Mouse (Mus musculus) hindbrain, embryonic 14.5 days (tissue): ENCODE data around the gene Fscn1. TPM values are rescaled to one million over a fixed set of nuclear protein-coding genes. Genes with fewer than 3 reads are reported as not detected.
A peak's percentile ranks its signal among the peaks of the same experiment; 100 is the strongest.

Experiments
- ATAC-seq: fragments of 200-750 bp; cut with Nextera tagmentation; 2 replicates; pipeline ENCODE4 v1.8.0; 2017; ENCODE audit warnings: moderate number of reproducible peaks, mild to moderate bottlenecking, moderate TSS enrichment, moderate library complexity; ENCODE audit not compliant: low FRiP score
- DNase-seq: peaks from one replicate; pipeline ENCODE4 v3.0.0-alpha.2; 2015; ENCODE audit warnings: low spot score
- H3K27ac ChIP-seq: fragments of 300-500 bp; sonication (generic); 2 replicates; pipeline ENCODE4 v1.5.1; 2014; ENCODE audit warnings: mild to moderate bottlenecking, moderate library complexity
- H3K27me3 ChIP-seq: fragments of 300-500 bp; sonication (generic); 2 replicates; pipeline ENCODE4 v1.6.1; 2014; ENCODE audit warnings: mild to moderate bottlenecking, low read length, mixed read lengths; ENCODE audit not compliant: control insufficient read depth, insufficient read depth
- H3K36me3 ChIP-seq: fragments of 300-500 bp; sonication (generic); replicated peaks from 2 replicates; pipeline ENCODE4 v1.6.1; 2014; ENCODE audit not compliant: control insufficient read depth, insufficient read depth
- H3K4me1 ChIP-seq: fragments of 300-500 bp; sonication (generic); replicated peaks from 2 replicates; pipeline ENCODE4 v1.6.1; 2014; ENCODE audit warnings: antibody characterized with exemption, low read length, mixed read lengths; ENCODE audit not compliant: control insufficient read depth, insufficient read depth
- H3K4me2 ChIP-seq: fragments of 300-500 bp; sonication (generic); replicated peaks from 2 replicates; pipeline ENCODE4 v1.6.1; 2014; ENCODE audit warnings: mild to moderate bottlenecking, moderate library complexity
- H3K4me3 ChIP-seq: fragments of 300-500 bp; sonication (generic); replicated peaks from 2 replicates; pipeline ENCODE4 v1.5.1; 2014; ENCODE audit warnings: mild to moderate bottlenecking, low read length
- H3K9ac ChIP-seq: fragments of 300-500 bp; sonication (generic); 2 replicates; pipeline ENCODE4 v1.6.1; 2014
- H3K9me3 ChIP-seq: fragments of 300-500 bp; sonication (generic); 2 replicates; pipeline ENCODE4 v1.6.1; 2016; ENCODE audit warnings: low read length; ENCODE audit not compliant: control insufficient read depth
- WGBS: fragments of 180-500 bp; shearing (Covaris S2); extraction: QIAGEN DNeasy Blood & Tissue Kit; methylation state at CpG from one replicate; pipeline ENCODE4 v1.1.7; 2014; 5-methylcytosine and 5-hydroxymethylcytosine counted together
- polyA plus RNA-seq: library from polyadenylated mRNA; unstranded; fragments of >200 nt; fragmentation: Nextera tagmentation; extraction: Ambion mirVana; gene quantifications from 2 replicates; pipeline ENCODE4 v1.2.1, GENCODE M21; 2014

The Fscn1 gene
- polyA plus RNA-seq, 1 experiment from 2014 or later = 459 TPM

GRCm38 (mm10) chr5:142982046-142982801 lies 22.1 kb downstream of the Fscn1 start:
- no peaks in the 10 kb centered on the region; the same call in 1 of the 2 replicates for H3K4me1 ChIP-seq
- WGBS = 83% methylated on average over 16 of the region's 16 CpGs
- no peaks in the 10 kb centered on the region for H3K36me3 ChIP-seq
- no peak overlapping the region for H3K4me2 ChIP-seq
- no peaks in the 10 kb centered on the region for H3K9me3 ChIP-seq
- no peak overlapping the region for H3K4me3 ChIP-seq
- no peak overlapping the region for H3K27ac ChIP-seq
- ATAC-seq = no peak
- H3K27me3 ChIP-seq = no peaks in the 10 kb centered on the region
- DNase-seq = no peak
- H3K9ac ChIP-seq = no peak overlapping the region

DNA sequence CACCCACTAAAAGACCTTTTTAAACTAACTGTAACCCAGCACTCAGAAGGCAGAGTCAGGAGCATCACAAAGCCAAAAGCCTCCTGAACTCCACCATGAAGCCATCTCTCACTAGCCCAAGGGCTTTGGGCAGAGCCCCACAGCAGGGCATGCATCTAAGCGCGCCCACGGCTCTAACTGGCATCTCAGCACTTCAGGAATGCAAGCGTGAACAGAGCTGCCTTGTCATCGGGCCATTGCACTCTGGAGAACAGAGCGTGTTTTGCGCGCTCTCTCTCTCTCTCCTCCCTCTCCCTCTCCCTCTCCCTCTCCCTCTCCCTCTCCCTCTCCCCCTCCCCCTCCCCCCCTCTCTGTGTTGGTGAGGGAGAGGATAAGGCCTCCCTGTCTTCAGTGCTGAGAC lies 23.0 kb downstream of the Fscn1 start:
- no peak for ATAC-seq
- 68% methylated on average over 8 of the region's 8 CpGs for WGBS

DNA sequence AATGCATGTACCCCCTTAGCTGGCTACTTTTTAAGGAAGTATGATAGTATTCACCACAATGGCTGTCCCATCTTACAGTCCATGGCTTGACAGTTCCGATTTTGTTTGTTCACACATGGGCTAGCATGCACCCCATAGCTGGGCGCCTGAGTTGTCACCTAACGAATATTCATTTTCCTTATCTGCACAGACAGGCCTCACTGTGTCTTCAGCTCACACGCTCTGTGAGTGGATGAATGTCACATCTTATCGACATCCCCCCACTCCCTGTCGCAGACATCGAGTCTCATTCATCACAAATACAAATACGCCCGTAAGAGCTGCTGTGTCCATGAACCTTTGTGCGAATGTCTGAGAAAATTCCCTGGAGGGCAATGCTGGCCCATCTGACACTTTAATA lies 24.1 kb downstream of the Fscn1 start:
- no peaks in the 10 kb centered on the region for H3K27me3 ChIP-seq
- H3K4me3 ChIP-seq = no peak overlapping the region
- 61% methylated on average over 10 of the region's 10 CpGs for WGBS
- H3K4me2 ChIP-seq = no peak overlapping the region
- H3K36me3 ChIP-seq = no peaks in the 10 kb centered on the region
- no peaks in the 10 kb centered on the region for H3K9me3 ChIP-seq
- DNase-seq (no peak), ATAC-seq (no peak)
- no peak overlapping the region for H3K9ac ChIP-seq
- H3K27ac ChIP-seq = no peak overlapping the region
- H3K4me1 ChIP-seq = no peaks in the 10 kb centered on the region

More for the DNA sequence above, 23.0 kb downstream of the Fscn1 start:
- H3K4me1 ChIP-seq = no peaks in the 10 kb centered on the region
- H3K27me3 ChIP-seq = no peaks in the 10 kb centered on the region
- DNase-seq = no peak
- no peak overlapping the region for H3K9ac ChIP-seq
- H3K4me3 ChIP-seq = no peak overlapping the region
- H3K4me2 ChIP-seq = no peak overlapping the region
- H3K36me3 ChIP-seq = no peaks in the 10 kb centered on the region
- no peaks in the 10 kb centered on the region for H3K9me3 ChIP-seq
- H3K27ac ChIP-seq = no peak overlapping the region

- peak; percentile 68 for DNase-seq
- H3K4me2 ChIP-seq = no peak overlapping the region
- H3K4me1 ChIP-seq = no peaks in the 10 kb centered on the region
- no peak for ATAC-seq
- H3K36me3 ChIP-seq = peaks cover 24% of the 10 kb centered on the region
- 77% methylated on average over 5 of the region's 5 CpGs for WGBS
- H3K4me3 ChIP-seq = no peak overlapping the region
- no peaks in the 10 kb centered on the region for H3K9me3 ChIP-seq
- H3K27ac ChIP-seq = no peak overlapping the region
- no peaks in the 10 kb centered on the region for H3K27me3 ChIP-seq
- no peak overlapping the region for H3K9ac ChIP-seq
Measured at GRCm38 (mm10) chr5:142988520-142988919, 28.4 kb downstream of the Fscn1 start.

DNA sequence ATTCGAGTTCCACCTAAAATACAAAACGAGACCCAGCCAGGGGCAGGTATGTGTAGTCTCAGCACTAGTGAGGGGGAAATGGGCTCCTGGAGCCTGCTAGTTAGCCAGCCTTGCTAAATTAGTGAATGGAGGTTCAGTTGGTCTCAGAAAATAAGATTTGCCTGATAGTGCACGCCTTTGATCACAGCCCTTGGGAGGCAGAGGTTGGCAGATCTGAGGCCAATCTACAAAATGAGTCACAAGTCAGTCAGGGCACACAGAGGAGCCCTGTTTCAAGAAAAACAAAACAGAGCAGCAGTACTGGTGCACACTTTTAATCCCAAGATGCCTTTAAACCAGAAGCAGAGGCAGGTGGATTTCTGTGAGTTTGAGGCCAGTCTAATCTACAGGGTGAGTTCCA lies 29.0 kb downstream of the Fscn1 start:
- no peaks in the 10 kb centered on the region for H3K27me3 ChIP-seq
- H3K36me3 ChIP-seq = peaks cover 25% of the 10 kb centered on the region
- WGBS = 89% methylated on average over 3 of the region's 3 CpGs
- no peak overlapping the region for H3K27ac ChIP-seq
- DNase-seq (no peak), ATAC-seq (no peak)
- H3K4me1 ChIP-seq = no peaks in the 10 kb centered on the region
- no peak overlapping the region for H3K9ac ChIP-seq
- no peaks in the 10 kb centered on the region for H3K9me3 ChIP-seq
- no peak overlapping the region for H3K4me3 ChIP-seq
- no peak overlapping the region for H3K4me2 ChIP-seq

- H3K9me3 ChIP-seq = no peaks in the 10 kb centered on the region
- ATAC-seq (no peak), DNase-seq (no peak)
- WGBS = 90% methylated on average over 2 of the region's 2 CpGs
- H3K4me3 ChIP-seq = no peak overlapping the region
- H3K4me2 ChIP-seq = no peak overlapping the region
- peaks cover 34% of the 10 kb centered on the region for H3K36me3 ChIP-seq
- no peak overlapping the region for H3K27ac ChIP-seq
- no peaks in the 10 kb centered on the region for H3K4me1 ChIP-seq
- no peaks in the 10 kb centered on the region for H3K27me3 ChIP-seq
- no peak overlapping the region for H3K9ac ChIP-seq
Measured at GRCm38 (mm10) chr5:142994746-142995145, 34.6 kb downstream of the Fscn1 start.

- Histone ChIP-seq H3K4me1 (peaks cover 10% of the 10 kb centered on the region), H3K27ac (0 out of 2 replicates have a peak overlapping the region, but pooled peaks have one; percentile 18), H3K27me3 (no peaks in the 10 kb centered on the region), H3K4me3 (no peak overlapping the region), H3K9me3 (no peaks in the 10 kb centered on the region), H3K36me3 (peaks cover 26% of the 10 kb centered on the region), H3K4me2 (no peak overlapping the region), H3K9ac (no peak overlapping the region)
- ATAC-seq (no peak), DNase-seq (no peak)
- WGBS = 70% methylated on average over 9 of the region's 9 CpGs
Measured at GRCm38 (mm10) chr5:142997526-142997925, 37.4 kb downstream of the Fscn1 start.

DNA sequence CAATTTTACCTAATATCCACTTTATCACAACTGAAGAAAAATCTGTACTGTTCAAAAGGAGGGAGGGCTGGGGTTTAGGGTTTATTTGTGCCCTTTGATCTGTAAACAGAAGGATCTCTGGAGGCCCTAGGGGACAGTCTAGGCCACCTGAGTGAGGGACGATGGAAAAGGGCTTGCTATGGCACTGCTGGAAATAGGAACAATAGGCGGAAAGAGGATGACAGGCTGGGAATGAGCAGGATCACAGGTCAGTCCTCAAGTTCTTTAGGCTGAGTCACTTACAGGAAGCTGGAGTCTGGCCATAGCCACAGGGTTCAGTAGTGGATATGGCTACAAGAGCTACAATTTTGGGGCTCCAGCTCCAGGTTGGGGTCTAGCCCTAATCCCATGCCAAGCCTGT lies 38.0 kb downstream of the Fscn1 start:
- Histone ChIP-seq H3K27ac (0 out of 2 replicates have a peak overlapping the region, but pooled peaks have one; percentile 18), H3K9me3 (no peaks in the 10 kb centered on the region), H3K4me3 (no peak overlapping the region), H3K9ac (no peak overlapping the region), H3K36me3 (peaks cover 20% of the 10 kb centered on the region), H3K4me1 (peaks cover 10% of the 10 kb centered on the region), H3K27me3 (no peaks in the 10 kb centered on the region), H3K4me2 (no peak overlapping the region)
- 52% methylated on average over 2 of the region's 2 CpGs for whole genome bisulfite sequencing
- ATAC-seq (no peak), DNase-seq (no peak)

GRCm38 (mm10) chr5:143000091-143000490 lies 39.9 kb downstream of the Fscn1 start:
- Histone ChIP-seq H3K27me3 (no peaks in the 10 kb centered on the region), H3K4me3 (no peak overlapping the region), H3K9me3 (no peaks in the 10 kb centered on the region), H3K4me2 (no peak overlapping the region), H3K9ac (no peak overlapping the region), H3K36me3 (peaks cover 22% of the 10 kb centered on the region), H3K27ac (peak overlapping the region; percentile 74), H3K4me1 (peaks cover 10% of the 10 kb centered on the region)
- ATAC-seq = no peak
- no peak for DNase-seq
- 51% methylated on average over 4 of the region's 4 CpGs for WGBS
